ENCODE assay signal across 22 mouse cellular contexts in the genomic region with DNA sequence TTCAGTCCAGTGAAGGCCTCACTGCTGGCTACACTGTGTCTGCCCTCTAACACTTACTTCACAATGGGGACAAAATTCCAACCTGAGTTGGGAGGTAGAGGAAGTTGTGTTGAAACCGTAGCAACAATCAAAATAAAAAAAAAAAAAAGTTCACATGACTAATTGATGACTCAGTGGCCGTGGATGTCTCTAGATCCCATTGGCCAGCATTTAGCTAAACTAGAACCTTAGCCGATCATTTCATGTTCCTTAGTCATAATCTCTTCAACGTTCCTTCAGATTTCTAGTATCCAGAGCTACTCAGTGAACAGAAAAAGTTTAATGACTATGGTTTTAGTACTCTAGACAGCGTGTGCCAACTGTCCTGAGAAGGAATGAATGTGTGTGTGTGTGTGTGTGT. TPM values are rescaled to one million over a fixed set of nuclear protein-coding genes. Genes with fewer than 3 reads are reported as not detected.
A peak's percentile ranks its signal among the peaks of the same experiment; 100 is the strongest.
DNase-seq lines count a peak whose midpoint lies in the region; ATAC-seq lines count a peak whose summit lies in the region.
"Had no signal": no experiment of that assay in that cellular context is flagged by ENCODE, and none has a peak within 500 bp of the region (broad histone marks: within the 10 kb centered on the region; RNA-seq: fewer than 3 reads in every experiment).

No protein-coding gene starts in this region.

- H3K9me3 ChIP-seq in heart, embryonic 12.5 days (replicated peaks), result no peaks in the 10 kb centered on the region
- peaks cover 8% of the 10 kb centered on the region; the same call in 1 of the 2 replicates for H3K9me3 ChIP-seq in megakaryocyte, embryonic 14.5 days
- H3K9me3 ChIP-seq in kidney, embryonic 15.5 days (replicated peaks), result no peaks in the 10 kb centered on the region
- H3K9me3 ChIP-seq: embryonic facial prominence, embryonic 15.5 days; forebrain, embryonic 10.5 days; heart, embryonic 10.5 days; liver, embryonic 13.5 days; lung, embryonic 15.5 days; midbrain, embryonic 13.5 days had no signal

- 0 out of 2 replicates have a peak, but pooled peaks cover 3% of the 10 kb centered on the region for H3K4me1 ChIP-seq in heart, embryonic 12.5 days (replicated peaks)
- no peaks in the 10 kb centered on the region for H3K4me1 ChIP-seq in megakaryocyte, embryonic 14.5 days
- peaks cover 19% of the 10 kb centered on the region for H3K4me1 ChIP-seq in kidney, embryonic 15.5 days
- H3K4me1 ChIP-seq: heart, embryonic 10.5 days; midbrain, embryonic 13.5 days had no signal

- H3K36me3 ChIP-seq in heart, embryonic 12.5 days, result no peaks in the 10 kb centered on the region
- H3K36me3 ChIP-seq in megakaryocyte, embryonic 14.5 days (replicated peaks; ENCODE audit: low read length), result no peaks in the 10 kb centered on the region
- no peaks in the 10 kb centered on the region for H3K36me3 ChIP-seq in kidney, embryonic 15.5 days
- H3K36me3 ChIP-seq: embryonic facial prominence, embryonic 15.5 days; forebrain, embryonic 10.5 days; heart, embryonic 10.5 days; liver, embryonic 13.5 days; lung, embryonic 15.5 days; midbrain, embryonic 13.5 days had no signal

- H3K27ac ChIP-seq in heart, embryonic 12.5 days (ENCODE audit: poor library complexity, severe bottlenecking), result no peak overlapping the region
- no peak overlapping the region for H3K27ac ChIP-seq in kidney, embryonic 15.5 days
- H3K27ac ChIP-seq: embryonic facial prominence, embryonic 15.5 days; forebrain, embryonic 10.5 days; heart, embryonic 10.5 days; kidney, postnatal 0 days; midbrain, embryonic 13.5 days had no signal

- WGBS in heart, embryonic 12.5 days, result 81% methylated on average over 5 of the region's 5 CpGs
- WGBS in kidney, embryonic 15.5 days, result 86% methylated on average over 5 of the region's 5 CpGs

- peak; percentile 7 for DNase-seq in heart, adult 8-10 months (ENCODE audit: low spot score)
- DNase-seq in fibroblast of lung, adult 2 months (ENCODE audit: low read depth), result peak; percentile 65
- no peak for DNase-seq in right cerebral cortex, postnatal 25 days
- no peak for DNase-seq in right cerebral cortex, adult 2 months (ENCODE audit: low spot score in 2 of 2)
- DNase-seq: cerebellum, adult 9-10 months; kidney, adult 18-20 months; liver, embryonic 13.5 days; thymus, postnatal 25 days had no signal

- H3K27me3 ChIP-seq in heart, embryonic 12.5 days (replicated peaks), result no peaks in the 10 kb centered on the region
- no peaks in the 10 kb centered on the region for H3K27me3 ChIP-seq in megakaryocyte, embryonic 14.5 days (replicated peaks)
- H3K27me3 ChIP-seq in kidney, embryonic 15.5 days, result no peaks in the 10 kb centered on the region
- H3K27me3 ChIP-seq: embryonic facial prominence, embryonic 15.5 days; liver, embryonic 13.5 days; lung, embryonic 15.5 days; midbrain, embryonic 13.5 days had no signal

- no peak for ATAC-seq in heart, embryonic 12.5 days (ENCODE audit: insufficient number of reproducible peaks, low FRiP score)
- no peak for ATAC-seq in megakaryocyte, adult 5-6 weeks (ENCODE audit: poor library complexity, severe bottlenecking)
- no peak for ATAC-seq in kidney, embryonic 15.5 days (replicated peaks; ENCODE audit: low FRiP score)
- ATAC-seq: forebrain, embryonic 16.5 days; midbrain, embryonic 13.5 days had no signal

- H3K4me3 ChIP-seq in heart, embryonic 12.5 days, result no peak overlapping the region
- peak overlapping the region; percentile 23 for H3K4me3 ChIP-seq in megakaryocyte, embryonic 14.5 days (replicated peaks)
- no peak overlapping the region for H3K4me3 ChIP-seq in kidney, embryonic 15.5 days (replicated peaks)
- H3K4me3 ChIP-seq: embryonic facial prominence, embryonic 15.5 days; forebrain, embryonic 10.5 days; heart, embryonic 10.5 days; liver, embryonic 13.5 days; lung, embryonic 15.5 days; midbrain, embryonic 13.5 days had no signal

- no peak overlapping the region for H3K9ac ChIP-seq in heart, embryonic 12.5 days
- H3K9ac ChIP-seq in kidney, embryonic 15.5 days, result no peak overlapping the region
- H3K9ac ChIP-seq: embryonic facial prominence, embryonic 15.5 days; liver, embryonic 13.5 days; lung, embryonic 15.5 days; midbrain, embryonic 13.5 days had no signal

- no peak overlapping the region for H3K4me2 ChIP-seq in heart, embryonic 12.5 days
- no peak overlapping the region for H3K4me2 ChIP-seq in kidney, embryonic 15.5 days
- H3K4me2 ChIP-seq: embryonic facial prominence, embryonic 15.5 days; liver, embryonic 13.5 days; lung, embryonic 15.5 days; midbrain, embryonic 13.5 days had no signal

RNA-seq across cellular contexts. Expression of a gene that starts 59.2 kb away (rescaled TPM):
- total RNA-seq in heart, adult 8-10 months (2022), result 10 to 100 TPM; 26.1 to 36.8 (median 34.2) TPM
- polyA plus RNA-seq in heart, embryonic 12.5 days (2016; fragmentation: Nextera tagmentation; extraction: Ambion mirVana), result 2.7 and 3.2 TPM in 2 replicates
- polyA plus RNA-seq in megakaryocyte, embryonic 14.5 days (2012; ENCODE audit: insufficient read depth, low replicate concordance), result not detected in 2 replicates
- total RNA-seq in megakaryocyte, adult 5-6 weeks (2015), result not detected in 2 replicates
- not detected in 2 replicates for total RNA-seq in megakaryocyte, adult 5-6 weeks (2017)
- 2.7 and 2.9 TPM in 2 replicates for polyA plus RNA-seq in kidney, embryonic 15.5 days (2015; fragmentation: Nextera tagmentation; extraction: Ambion mirVana)
- total RNA-seq: hematopoietic stem cell, adult 5-6 weeks; monocyte, adult 5-6 weeks; neutrophil, adult 5-6 weeks had no signal

Comparison
In these comparisons a context has a peak if more than half of its experiments do, and no peak if none do; other contexts are left out.
1. DNase-seq: peak in heart, adult 8-10 months (single experiment) and fibroblast of lung, adult 2 months (single experiment); none in right cerebral cortex, postnatal 25 days (single experiment) and right cerebral cortex, adult 2 months (0 of 2).